Mouse (Mus musculus) mesoderm, embryonic 11.5 days (tissue): Measurements from ENCODE around the gene Ska3.
A peak's percentile ranks its signal among the peaks of the same experiment; 100 is the strongest.
"Not testable (repeated sequence)": the region's sequence is repeated elsewhere in the genome, so short reads cannot be mapped to it uniquely, and the experiment has no call there.

Source experiments
- DNase-seq: peaks from one replicate; pipeline ENCODE4 v3.0.0-alpha.2; 2012; ENCODE audit warnings: low read depth, low spot score

Ska3 gene

GRCm38 (mm10) chr14:57825788-57826751, at the start of gene Ska3, which contains the start of gene Mrpl57:
TSS of gene Ska3 (minus strand) at chr14:57826185.
TSS of gene Mrpl57 (plus strand) at chr14:57826234.
- DNase-seq: peak; percentile 97

- no peak for DNase-seq
These were observed 40.8 kb upstream of the Ska3 start for GRCm38 (mm10) chr14:57866676-57867276.

GRCm38 (mm10) chr14:57865256-57865655, 39.3 kb upstream of the Ska3 start:
- DNase-seq: no peak

- DNase-seq: no peak
These were observed 37.1 kb upstream of the Ska3 start for GRCm38 (mm10) chr14:57863129-57863528.

- DNase-seq: no peak
These were observed 36.0 kb upstream of the Ska3 start for GRCm38 (mm10) chr14:57861987-57862412.

GRCm38 (mm10) chr14:57859520-57859919, 33.5 kb upstream of the Ska3 start:
- DNase-seq: no peak

- DNase-seq: no peak
These were observed 32.6 kb upstream of the Ska3 start for GRCm38 (mm10) chr14:57858601-57859000.

- not testable (repeated sequence) for DNase-seq
These were observed 30.1 kb upstream of the Ska3 start for GRCm38 (mm10) chr14:57856037-57856436.

GRCm38 (mm10) chr14:57852961-57853360, 27.0 kb upstream of the Ska3 start:
- no peak for DNase-seq

- no peak for DNase-seq
These were observed 24.3 kb upstream of the Ska3 start for GRCm38 (mm10) chr14:57850330-57850729.

GRCm38 (mm10) chr14:57848646-57849045, 22.7 kb upstream of the Ska3 start:
- DNase-seq: no peak

- not testable (repeated sequence) for DNase-seq
These were observed 22.1 kb upstream of the Ska3 start for GRCm38 (mm10) chr14:57848061-57848460.

GRCm38 (mm10) chr14:57844535-57844934, 18.6 kb upstream of the Ska3 start:
- DNase-seq: no peak

- no peak for DNase-seq
These were observed 9.2 kb upstream of the Ska3 start for GRCm38 (mm10) chr14:57835157-57835556.

GRCm38 (mm10) chr14:57833526-57833925, 7.5 kb upstream of the Ska3 start:
- DNase-seq: no peak

- DNase-seq: no peak
These were observed 1.3 kb upstream of the Ska3 start for GRCm38 (mm10) chr14:57827284-57827683.

- no peak for DNase-seq
These were observed 5.1 kb downstream of the Ska3 start for GRCm38 (mm10) chr14:57820839-57821238.

- DNase-seq: no peak
These were observed 14.1 kb downstream of the Ska3 start for GRCm38 (mm10) chr14:57811844-57812243.

- no peak for DNase-seq
These were observed 15.1 kb downstream of the Ska3 start for GRCm38 (mm10) chr14:57810886-57811285.

- peak; percentile 22 for DNase-seq
These were observed 17.4 kb downstream of the Ska3 start for GRCm38 (mm10) chr14:57808558-57808957.

GRCm38 (mm10) chr14:57803731-57804130, 22.3 kb downstream of the Ska3 start:
- no peak for DNase-seq
